8 mouse cellular contexts compared by ENCODE assay signal in genomic region chr6:95117614-95118541, GRCm38 (mm10). TPM values are rescaled to one million over a fixed set of nuclear protein-coding genes. Genes with fewer than 3 reads are reported as not detected.
A peak's percentile ranks its signal among the peaks of the same experiment; 100 is the strongest.
DNase-seq lines count a peak whose midpoint lies in the region; ATAC-seq lines count a peak whose summit lies in the region.

No protein-coding gene starts in this region.

- peaks cover 7% of the 10 kb centered on the region for H3K36me3 ChIP-seq in hindbrain, embryonic 15.5 days

- peak; percentile 99 for ATAC-seq in hindbrain, embryonic 15.5 days (ENCODE audit: low FRiP score, low read depth)

- under 1% methylated on average over 87 of the region's 103 CpGs for WGBS in hindbrain, embryonic 15.5 days

- H3K27ac ChIP-seq in hindbrain, embryonic 15.5 days (replicated peaks) = peak overlapping the region; percentile 92

- H3K4me1 ChIP-seq in hindbrain, embryonic 15.5 days (replicated peaks) = peaks cover 13% of the 10 kb centered on the region

- H3K9me3 ChIP-seq in hindbrain, embryonic 15.5 days = no peaks in the 10 kb centered on the region

- peak overlapping the region; percentile 81 for H3K4me3 ChIP-seq in hindbrain, embryonic 15.5 days

- H3K27me3 ChIP-seq in hindbrain, embryonic 15.5 days = no peaks in the 10 kb centered on the region

- peak; percentile 95 for DNase-seq in T-cell, adult 2 months (ENCODE audit: low spot score)
- peak; percentile 92 to 94 for DNase-seq in cerebellum, postnatal 36 days
- DNase-seq in frontal cortex, postnatal 36 days (ENCODE audit: low spot score in 2 of 2) = peak; percentile 92 to 97
- DNase-seq in left cerebral cortex, adult 11 months (ENCODE audit: low spot score) = peak; percentile 95
- peak; percentile 93 to 97 for DNase-seq in lung, postnatal 4 days
- peak; percentile 95 for DNase-seq in retina, postnatal 7 days (ENCODE audit: low read depth, low spot score)
- peak; percentile 76 for DNase-seq in urinary bladder, adult 2 months (ENCODE audit: low spot score)

- H3K9ac ChIP-seq in hindbrain, embryonic 15.5 days = peak overlapping the region; percentile 70

- H3K4me2 ChIP-seq in hindbrain, embryonic 15.5 days = peak overlapping the region; percentile 64

RNA-seq across cellular contexts. Expression of gene Kbtbd8, which starts 0.8 kb away (rescaled TPM):
- polyA plus RNA-seq in hindbrain, embryonic 15.5 days (2015; fragmentation: Nextera tagmentation; extraction: Ambion mirVana) = 4.0 and 5.3 TPM in 2 replicates
- polyA plus RNA-seq in urinary bladder, adult 2 months (2012; rRNA removed) = 0.88 and 1.2 TPM in 2 replicates

Comparison
In these comparisons a context has a peak if more than half of its experiments do, and no peak if none do; other contexts are left out.
1. Peak in every context shown above with its lines: DNase-seq, ATAC-seq, H3K4me3 ChIP-seq and H3K27ac ChIP-seq.